In genomic region chr5:30233042-30233441, GRCm38 (mm10) we compare ENCODE assay signal across 9 mouse cellular contexts. TPM values are rescaled to one million over a fixed set of nuclear protein-coding genes. Genes with fewer than 3 reads are reported as not detected.
DNase-seq lines count a peak whose midpoint lies in the region; ATAC-seq and TF ChIP-seq lines count a peak whose summit lies in the region.
"Had no signal": no experiment of that assay in that cellular context is flagged by ENCODE, and none has a peak within 500 bp of the region (broad histone marks: within the 10 kb centered on the region; RNA-seq: fewer than 3 reads in every experiment).

No protein-coding gene starts in this region.

- no peaks in the 10 kb centered on the region for H3K4me1 ChIP-seq in lung, postnatal 0 days (ENCODE audit: insufficient read depth, low read depth, low read length)
- H3K4me1 ChIP-seq in forebrain, embryonic 12.5 days: peaks cover 28% of the 10 kb centered on the region
- peaks cover 7% of the 10 kb centered on the region; the same call in 1 of the 2 replicates for H3K4me1 ChIP-seq in midbrain, postnatal 0 days (ENCODE audit: insufficient read depth, low read length)

- 2% methylated on average over 15 of the region's 15 CpGs for WGBS in lung, postnatal 0 days
- 5% methylated on average over 15 of the region's 15 CpGs for WGBS in forebrain, embryonic 12.5 days
- 2% methylated on average over 15 of the region's 15 CpGs for WGBS in midbrain, postnatal 0 days

- peak overlapping the region; percentile 81 for H3K27ac ChIP-seq in lung, postnatal 0 days (ENCODE audit: low read length)
- peak overlapping the region; percentile 94 for H3K27ac ChIP-seq in forebrain, embryonic 12.5 days
- H3K27ac ChIP-seq in midbrain, postnatal 0 days (ENCODE audit: low read depth, low read length): peak overlapping the region; percentile 89

- ATAC-seq in CD4-positive, CD25-positive, alpha-beta regulatory T cell, adult 4 months: no peak
- ATAC-seq in lung, postnatal 0 days: no peak
- ATAC-seq in forebrain, embryonic 12.5 days (ENCODE audit: low FRiP score): no peak
- no peak for ATAC-seq in midbrain, postnatal 0 days (ENCODE audit: low FRiP score)

- peak overlapping the region; percentile 48 for H3K9ac ChIP-seq in lung, postnatal 0 days (replicated peaks; ENCODE audit: low read depth)
- peak overlapping the region; percentile 86 for H3K9ac ChIP-seq in forebrain, embryonic 12.5 days
- H3K9ac ChIP-seq in midbrain, postnatal 0 days (replicated peaks; ENCODE audit: low read length, poor library complexity, severe bottlenecking): peak overlapping the region; percentile 90

- TF ChIP-seq EP300 in lung, postnatal 0 days (IDR thresholded peaks at IDR 0.05): no peak

- no peaks in the 10 kb centered on the region for H3K27me3 ChIP-seq in lung, postnatal 0 days (replicated peaks; ENCODE audit: insufficient read depth, low read length)
- no peaks in the 10 kb centered on the region for H3K27me3 ChIP-seq in forebrain, embryonic 12.5 days
- no peaks in the 10 kb centered on the region for H3K27me3 ChIP-seq in midbrain, postnatal 0 days (ENCODE audit: insufficient read depth, low read length)

- H3K4me2 ChIP-seq in lung, postnatal 0 days (replicated peaks; ENCODE audit: low read depth, low read length): peak overlapping the region; percentile 92
- H3K4me2 ChIP-seq in forebrain, embryonic 12.5 days: peak overlapping the region; percentile 85
- H3K4me2 ChIP-seq in midbrain, postnatal 0 days (ENCODE audit: low read depth, low read length, poor library complexity, severe bottlenecking): peak overlapping the region; percentile 80

- peak; percentile 36 for DNase-seq in CD4-positive, CD25-positive, alpha-beta regulatory T cell, adult 2 months (ENCODE audit: low read depth, low spot score)
- DNase-seq in lung, postnatal 0 days (ENCODE audit: low spot score): peak; percentile 19
- DNase-seq in lung, postnatal 14 days: no peak
- DNase-seq in kidney, postnatal 14 days: peak; percentile 21
- peak; percentile 17 for DNase-seq in midbrain, postnatal 0 days (ENCODE audit: low spot score)
- DNase-seq in thymus, postnatal 36 days: peak; percentile 32 to 39

- no peaks in the 10 kb centered on the region for H3K9me3 ChIP-seq in lung, postnatal 0 days (ENCODE audit: low read length)
- no peaks in the 10 kb centered on the region for H3K9me3 ChIP-seq in forebrain, embryonic 12.5 days
- H3K9me3 ChIP-seq in midbrain, postnatal 0 days (ENCODE audit: low read length): no peaks in the 10 kb centered on the region

- H3K36me3 ChIP-seq in lung, postnatal 0 days (ENCODE audit: insufficient read depth, low read length): no peaks in the 10 kb centered on the region
- H3K36me3 ChIP-seq in forebrain, embryonic 12.5 days (replicated peaks): no peaks in the 10 kb centered on the region
- H3K36me3 ChIP-seq in midbrain, postnatal 0 days (ENCODE audit: insufficient read depth, low read length): no peaks in the 10 kb centered on the region

- peak overlapping the region; percentile 79 for H3K4me3 ChIP-seq in lung, postnatal 0 days (ENCODE audit: low read depth, low read length)
- H3K4me3 ChIP-seq in forebrain, embryonic 12.5 days (replicated peaks): peak overlapping the region; percentile 85
- H3K4me3 ChIP-seq in midbrain, postnatal 0 days (ENCODE audit: low read depth, low read length): peak overlapping the region; percentile 85

- no peak for TF ChIP-seq CTCF in lung, postnatal 0 days (IDR thresholded peaks at IDR 0.05)
- TF ChIP-seq CTCF in midbrain, postnatal 0 days (IDR thresholded peaks at IDR 0.05): no peak

RNA-seq across cellular contexts. Expression of gene Selenoi, which starts 0.7 kb away (rescaled TPM):
- 10 to 100 TPM; 16.8 to 20.6 TPM for polyA plus RNA-seq in CD4-positive, CD25-positive, alpha-beta regulatory T cell, adult 4 months (2017; shearing (Covaris generic))
- 9.4 and 11.0 TPM in 2 replicates for polyA plus RNA-seq in lung, postnatal 0 days (2015; fragmentation: Nextera tagmentation; extraction: Ambion mirVana)
- polyA plus RNA-seq in forebrain, embryonic 12.5 days (2016; fragmentation: Nextera tagmentation; extraction: Ambion mirVana): 24.8 and 25.5 TPM in 2 replicates
- 99.1 and 113 TPM in 2 replicates for total RNA-seq in midbrain, postnatal 0 days (2014; rRNA removed)
- polyA plus RNA-seq in midbrain, postnatal 0 days (2015; fragmentation: Nextera tagmentation; extraction: Ambion mirVana): 24.3 and 26.8 TPM in 2 replicates

RNA-seq across cellular contexts. Expression of gene Adgrf3, which starts 27.5 kb away (rescaled TPM):
- not detected for polyA plus RNA-seq in CD4-positive, CD25-positive, alpha-beta regulatory T cell, adult 4 months (2017; shearing (Covaris generic))
- polyA plus RNA-seq in lung, postnatal 0 days (2015; fragmentation: Nextera tagmentation; extraction: Ambion mirVana): 0.13 and 0.18 TPM in 2 replicates
- polyA plus RNA-seq in forebrain, embryonic 12.5 days (2016; fragmentation: Nextera tagmentation; extraction: Ambion mirVana): not detected in 2 replicates
- 0.14 TPM in 1 of 2 replicates, not detected in the other for total RNA-seq in midbrain, postnatal 0 days (2014; rRNA removed)
- polyA plus RNA-seq in midbrain, postnatal 0 days (2015; fragmentation: Nextera tagmentation; extraction: Ambion mirVana): not detected in 2 replicates
- total RNA-seq: layer of hippocampus, adult 18-20 months had no signal

RNA-seq across cellular contexts. Expression of gene Drc1, which starts 48.1 kb away (rescaled TPM):
- 1 to 10 TPM; 3.0 to 4.2 TPM for polyA plus RNA-seq in CD4-positive, CD25-positive, alpha-beta regulatory T cell, adult 4 months (2017; shearing (Covaris generic))
- polyA plus RNA-seq in lung, postnatal 0 days (2015; fragmentation: Nextera tagmentation; extraction: Ambion mirVana): 6.5 and 8.4 TPM in 2 replicates
- polyA plus RNA-seq in forebrain, embryonic 12.5 days (2016; fragmentation: Nextera tagmentation; extraction: Ambion mirVana): 1.5 and 1.6 TPM in 2 replicates
- 5.9 and 7.6 TPM in 2 replicates for total RNA-seq in midbrain, postnatal 0 days (2014; rRNA removed)
- 10.2 and 11.2 TPM in 2 replicates for polyA plus RNA-seq in midbrain, postnatal 0 days (2015; fragmentation: Nextera tagmentation; extraction: Ambion mirVana)
